Mouse (Mus musculus) ES-Bruce4 (cell line): ENCODE measurements around the gene Slc2a1. TPM values are rescaled to one million over a fixed set of nuclear protein-coding genes. Genes with fewer than 3 reads are reported as not detected.

Source experiments
- H3K27ac ChIP-seq: 2 replicates; pipeline ENCODE4 v1.5.1; 2012; ENCODE audit warnings: low read length, inconsistent platforms; ENCODE audit not compliant: insufficient read depth
- H3K27me3 ChIP-seq: 2 replicates; pipeline ENCODE4 v1.6.1; 2012; ENCODE audit warnings: mild to moderate bottlenecking, low read length, inconsistent platforms; ENCODE audit not compliant: control insufficient read depth, poor library complexity, insufficient read depth, severe bottlenecking
- H3K36me3 ChIP-seq: 2 replicates; pipeline ENCODE4 v1.6.1; 2012; ENCODE audit warnings: inconsistent platforms, mild to moderate bottlenecking, low read length, moderate library complexity; ENCODE audit not compliant: control insufficient read depth, poor library complexity, insufficient read depth, severe bottlenecking
- H3K4me1 ChIP-seq: one replicate; pipeline ENCODE4 v1.8.1; 2011; ENCODE audit warnings: low read length; ENCODE audit not compliant: control insufficient read depth, insufficient read depth
- H3K4me3 ChIP-seq: 2 replicates; pipeline ENCODE4 v1.5.1; 2011; ENCODE audit warnings: low read depth, mild to moderate bottlenecking, low read length
- H3K9ac ChIP-seq: 2 replicates; pipeline ENCODE4 v1.6.1; 2012; ENCODE audit warnings: low read depth, mild to moderate bottlenecking, inconsistent platforms; ENCODE audit not compliant: poor library complexity, severe bottlenecking
- H3K9me3 ChIP-seq: replicated peaks from 2 replicates; pipeline ENCODE4 v1.6.1; 2012; ENCODE audit warnings: mild to moderate bottlenecking, low read length, inconsistent platforms; ENCODE audit not compliant: control insufficient read depth, poor library complexity, insufficient read depth, severe bottlenecking
- CTCF ChIP-seq: IDR thresholded peaks from one replicate; pipeline ENCODE4 v1.8.1; 2011; ENCODE audit warnings: low read depth, low read length
- EP300 ChIP-seq: IDR thresholded peaks from 2 replicates; pipeline ENCODE4 v1.6.1; 2011; ENCODE audit warnings: low read depth, low read length; ENCODE audit not compliant: insufficient read depth
- POLR2A ChIP-seq: IDR thresholded peaks from one replicate; pipeline ENCODE4 v1.8.1; 2011; ENCODE audit warnings: low read length; ENCODE audit not compliant: insufficient read depth
- polyA plus RNA-seq: library from polyadenylated mRNA; stranded (reverse); fragments of >200 nt; gene quantifications from 2 replicates; pipeline ENCODE4 v1.2.4, GENCODE M21; 2011; ENCODE audit warnings: low read depth; ENCODE audit not compliant: missing spikeins, insufficient read depth, insufficient read length

The Slc2a1 gene
- polyA plus RNA-seq, 1 experiment, result 682 TPM

DNA sequence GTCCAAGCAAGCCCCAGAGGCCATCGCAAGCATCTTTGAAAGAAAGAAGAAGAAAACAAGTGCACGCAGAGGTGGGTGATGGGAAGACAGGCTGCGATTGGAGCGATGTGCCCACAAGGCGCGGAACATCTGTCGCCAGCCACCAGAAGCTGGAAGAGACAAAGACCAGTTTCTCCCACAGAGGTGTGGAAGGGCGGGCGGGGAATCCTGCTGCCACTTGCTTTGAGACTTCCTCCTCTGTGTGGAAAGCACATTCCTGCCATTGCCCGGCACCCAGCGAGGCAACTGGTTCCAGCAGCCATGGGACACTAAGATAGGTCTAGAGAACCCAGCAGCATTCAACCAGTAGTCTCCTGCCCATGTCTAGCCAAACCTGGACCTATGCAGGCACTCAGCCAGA is 32.2 kb upstream of the Slc2a1 start:
- Histone ChIP-seq H3K36me3 (no peaks in the 10 kb centered on the region), H3K4me1 (peaks cover 6% of the 10 kb centered on the region), H3K27me3 (no peaks in the 10 kb centered on the region), H3K9ac (no peak overlapping the region), H3K9me3 (no peaks in the 10 kb centered on the region), H3K4me3 (peak overlapping the region; percentile 1; the same call in 1 of the 2 replicates), H3K27ac (no peak overlapping the region)
- TF ChIP-seq POLR2A (no peak), EP300 (0 out of 2 replicates have a peak, but pooled peaks have one; percentile 50), CTCF (no peak)

DNA sequence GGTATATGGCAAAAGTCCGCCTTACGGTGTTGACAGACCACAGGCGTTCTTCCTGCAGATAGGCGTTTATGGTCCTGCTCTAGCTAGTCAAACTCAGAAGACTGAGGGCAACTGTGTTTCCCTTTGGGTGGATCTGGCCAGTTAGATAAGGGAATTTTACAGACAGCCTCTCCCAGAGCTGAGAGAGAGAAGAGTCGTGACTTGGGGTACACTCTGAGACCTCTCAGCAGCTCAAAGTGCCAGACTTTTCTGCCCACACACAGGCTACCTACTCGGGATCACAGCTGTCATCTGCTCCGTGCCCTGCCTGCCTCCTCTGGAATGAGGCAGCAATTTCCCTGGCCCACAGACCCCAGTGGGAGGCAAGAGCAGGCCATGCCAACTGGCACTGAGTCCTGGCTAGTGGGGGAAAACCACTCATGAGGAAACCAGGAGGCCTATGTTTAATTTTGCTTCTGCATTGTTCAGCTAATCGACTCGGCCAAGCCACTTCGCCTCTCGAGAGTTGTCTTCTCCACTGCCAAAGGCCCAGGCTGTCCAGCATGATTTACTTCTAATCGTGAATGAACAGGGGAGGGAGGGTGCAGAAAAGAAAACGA is 31.3 kb upstream of the Slc2a1 start:
- H3K9me3 ChIP-seq, result no peaks in the 10 kb centered on the region
- H3K27ac ChIP-seq, result no peak overlapping the region
- H3K9ac ChIP-seq, result 0 out of 2 replicates have a peak overlapping the region, but pooled peaks have one; percentile 9
- peaks cover 6% of the 10 kb centered on the region for H3K4me1 ChIP-seq
- H3K27me3 ChIP-seq, result no peaks in the 10 kb centered on the region
- TF ChIP-seq POLR2A (no peak), CTCF (no peak), EP300 (no peak)
- H3K36me3 ChIP-seq, result no peaks in the 10 kb centered on the region
- H3K4me3 ChIP-seq, result no peak overlapping the region

DNA sequence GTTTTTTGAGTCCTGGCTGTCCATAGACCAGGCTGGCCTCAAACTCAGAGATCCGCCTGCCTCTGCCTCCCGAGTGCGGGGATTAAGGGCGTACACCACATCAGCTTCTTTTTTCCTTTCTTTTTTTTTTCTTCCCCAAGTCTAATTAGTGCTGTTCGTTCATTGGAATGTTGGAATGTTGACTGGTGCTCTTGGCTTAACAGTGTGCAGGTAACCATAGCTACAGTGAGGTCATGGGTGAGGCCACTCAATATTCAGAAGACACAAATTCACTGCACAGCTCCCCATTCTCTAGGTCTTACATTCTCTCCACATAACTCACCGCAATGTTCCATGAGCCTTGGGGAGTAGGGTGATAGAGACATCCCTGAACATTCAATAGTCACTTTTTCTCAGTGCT is 28.6 kb upstream of the Slc2a1 start:
- TF ChIP-seq POLR2A (no peak), EP300 (no peak), CTCF (no peak)
- H3K4me1 ChIP-seq, result peaks cover 8% of the 10 kb centered on the region

DNA sequence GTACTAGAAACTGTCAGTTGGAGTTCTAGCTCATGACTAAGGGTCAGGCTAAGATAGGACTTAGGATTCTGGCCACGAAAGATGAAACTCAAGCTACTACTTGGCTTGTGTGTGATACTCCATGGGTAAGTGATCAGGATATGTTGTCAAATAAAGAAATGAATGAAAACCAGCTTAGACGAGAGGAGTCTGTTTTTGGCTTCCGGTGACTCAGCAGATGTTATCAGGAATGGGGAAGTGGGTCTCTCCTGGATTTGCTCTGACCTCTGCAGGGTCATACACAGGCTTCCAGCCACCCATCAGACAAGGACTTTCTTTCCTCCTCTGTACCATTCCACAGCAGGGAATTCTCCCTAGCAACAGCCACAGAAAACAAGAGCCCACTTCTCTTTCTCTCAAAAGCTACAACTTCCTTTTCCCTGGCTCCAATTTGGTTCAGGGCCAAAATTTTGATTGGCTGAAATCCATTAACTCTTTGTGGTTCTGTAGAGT is 25.7 kb upstream of the Slc2a1 start:
- TF ChIP-seq POLR2A, result no peak
- TF ChIP-seq CTCF, result no peak
- TF ChIP-seq EP300, result 0 out of 2 replicates have a peak, but pooled peaks have one; percentile 43
- H3K4me3 ChIP-seq, result no peak overlapping the region
- peaks cover 9% of the 10 kb centered on the region for H3K4me1 ChIP-seq
- H3K9ac ChIP-seq, result no peak overlapping the region
- no peaks in the 10 kb centered on the region for H3K27me3 ChIP-seq
- H3K27ac ChIP-seq, result 0 out of 2 replicates have a peak overlapping the region, but pooled peaks have one; percentile 62
- no peaks in the 10 kb centered on the region for H3K36me3 ChIP-seq
- H3K9me3 ChIP-seq, result no peaks in the 10 kb centered on the region

More for the DNA sequence above, 28.6 kb upstream of the Slc2a1 start:
- H3K4me3 ChIP-seq, result no peak overlapping the region
- no peaks in the 10 kb centered on the region for H3K27me3 ChIP-seq
- H3K9ac ChIP-seq, result no peak overlapping the region
- no peaks in the 10 kb centered on the region for H3K9me3 ChIP-seq
- no peak overlapping the region for H3K27ac ChIP-seq
- no peaks in the 10 kb centered on the region for H3K36me3 ChIP-seq

DNA sequence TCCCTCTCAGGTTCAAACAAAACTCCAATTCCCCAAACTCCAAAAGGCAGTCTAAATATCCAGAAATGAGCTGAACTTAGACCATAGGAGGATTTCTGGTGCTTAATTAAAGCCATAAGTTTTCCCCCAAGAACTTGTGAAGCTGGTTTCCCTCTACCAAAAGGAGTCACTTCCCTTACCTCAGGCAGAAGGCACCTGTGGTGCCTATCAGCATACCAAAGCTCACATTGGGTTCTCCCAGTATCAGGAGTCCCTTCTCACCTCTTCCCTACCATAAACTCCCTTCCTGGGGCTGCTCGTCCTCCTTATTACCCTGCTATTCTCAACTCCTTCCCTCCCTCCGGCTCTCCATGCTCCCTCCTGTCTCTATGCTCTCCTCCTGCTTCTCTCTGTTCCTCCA is 20.1 kb upstream of the Slc2a1 start:
- peaks cover 10% of the 10 kb centered on the region for H3K4me1 ChIP-seq
- no peak overlapping the region for H3K27ac ChIP-seq
- H3K4me3 ChIP-seq, result no peak overlapping the region
- no peak for TF ChIP-seq POLR2A
- no peak for TF ChIP-seq CTCF
- no peak for TF ChIP-seq EP300
- H3K36me3 ChIP-seq, result no peaks in the 10 kb centered on the region
- H3K27me3 ChIP-seq, result no peaks in the 10 kb centered on the region
- H3K9ac ChIP-seq, result no peak overlapping the region
- no peaks in the 10 kb centered on the region for H3K9me3 ChIP-seq

DNA sequence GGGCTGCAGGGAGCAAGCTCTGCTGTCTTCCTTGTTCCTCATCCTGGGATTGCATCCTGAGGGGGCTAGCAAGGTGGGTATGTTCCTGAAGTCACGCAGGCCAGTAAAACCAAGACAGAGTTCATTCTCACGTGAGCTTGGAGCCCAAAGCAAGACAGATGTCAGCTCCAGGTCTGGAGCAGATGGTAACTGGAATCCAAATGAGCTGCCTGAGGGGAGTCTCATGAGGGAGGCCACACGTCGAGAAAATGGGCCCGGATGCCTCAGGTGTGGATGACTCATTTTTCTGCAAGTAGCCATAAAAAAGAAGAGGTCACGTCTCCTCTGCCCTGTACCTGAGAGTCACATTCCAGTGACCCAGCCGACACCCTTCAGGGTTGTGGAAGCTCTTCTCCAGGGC is 14.6 kb upstream of the Slc2a1 start:
- H3K27ac ChIP-seq, result no peak overlapping the region
- no peaks in the 10 kb centered on the region for H3K36me3 ChIP-seq
- H3K4me1 ChIP-seq, result peaks cover 5% of the 10 kb centered on the region
- no peak overlapping the region for H3K4me3 ChIP-seq
- H3K9ac ChIP-seq, result no peak overlapping the region
- H3K27me3 ChIP-seq, result no peaks in the 10 kb centered on the region
- no peaks in the 10 kb centered on the region for H3K9me3 ChIP-seq
- TF ChIP-seq EP300 (peak; percentile 91), CTCF (no peak), POLR2A (no peak)
